ENCODE assay signal across 29 mouse cellular contexts in the genomic region with DNA sequence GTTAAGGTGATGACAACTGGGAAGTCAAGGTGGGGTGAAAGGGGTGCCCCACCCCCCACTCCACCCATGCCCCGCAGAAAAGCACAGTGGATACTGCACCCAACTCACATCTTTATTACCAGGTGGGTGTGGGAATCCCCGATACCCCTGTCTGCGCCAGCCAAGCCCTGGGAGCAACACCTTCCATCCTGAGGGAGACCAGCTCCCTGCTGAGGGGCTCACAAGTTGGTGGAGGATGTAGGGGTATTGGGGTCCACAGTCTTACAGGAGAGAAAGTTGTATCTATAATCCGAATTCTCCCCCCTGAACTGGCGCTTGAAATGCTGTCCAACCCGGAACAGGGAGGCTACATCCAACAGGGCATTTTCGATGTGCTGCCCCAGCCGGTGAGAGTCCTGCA. TPM values are rescaled to one million over a fixed set of nuclear protein-coding genes. Genes with fewer than 3 reads are reported as not detected.
"Had no signal": no experiment of that assay in that cellular context is flagged by ENCODE, and none has a peak within 500 bp of the region (broad histone marks: within the 10 kb centered on the region; RNA-seq: fewer than 3 reads in every experiment).

No protein-coding gene starts in this region.

- H3K4me3 ChIP-seq: heart, adult 2 months; heart, embryonic 12.5 days; hindbrain, embryonic 10.5 days; hindbrain, embryonic 12.5 days; intestine, embryonic 15.5 days; layer of hippocampus, adult 2 months; left cerebral cortex, adult 2 months; limb, embryonic 10.5 days; limb, embryonic 12.5 days; liver, embryonic 12.5 days had no signal

- H3K9ac ChIP-seq: heart, embryonic 12.5 days; hindbrain, embryonic 12.5 days; hindbrain, embryonic 14.5 days; intestine, embryonic 15.5 days; limb, embryonic 12.5 days; liver, embryonic 12.5 days had no signal

- H3K4me2 ChIP-seq: heart, embryonic 12.5 days; hindbrain, embryonic 12.5 days; hindbrain, embryonic 14.5 days; intestine, embryonic 15.5 days; limb, embryonic 12.5 days; liver, embryonic 12.5 days had no signal

- ATAC-seq: hindbrain, embryonic 16.5 days; inflammation-experienced regulatory T-cells, adult 6 months; intestine, embryonic 15.5 days; intestine, postnatal 0 days; liver, embryonic 12.5 days had no signal

- H3K36me3 ChIP-seq: intestine, embryonic 15.5 days; liver, embryonic 12.5 days had no signal

- H3K27ac ChIP-seq: heart, adult 2 months; hindbrain, embryonic 10.5 days; hindbrain, embryonic 12.5 days; hindbrain, embryonic 14.5 days; intestine, embryonic 15.5 days; layer of hippocampus, adult 2 months; left cerebral cortex, adult 2 months; limb, embryonic 10.5 days; limb, embryonic 12.5 days; liver, embryonic 12.5 days had no signal

- H3K27me3 ChIP-seq: heart, embryonic 12.5 days; hindbrain, embryonic 12.5 days; intestine, embryonic 15.5 days; limb, embryonic 12.5 days had no signal

- H3K9me3 ChIP-seq: heart, embryonic 12.5 days; hindbrain, embryonic 10.5 days; hindbrain, embryonic 12.5 days; intestine, embryonic 15.5 days; limb, embryonic 10.5 days; limb, embryonic 12.5 days; liver, embryonic 12.5 days had no signal

- H3K4me1 ChIP-seq: heart, embryonic 12.5 days; hindbrain, embryonic 12.5 days; intestine, embryonic 15.5 days; limb, embryonic 12.5 days had no signal

- DNase-seq: gastrocnemius, postnatal 14 days; heart, adult 2 months; heart, postnatal 10 days; heart, postnatal 4 days; kidney, adult 18-20 months; kidney, adult 8-10 months; kidney, postnatal 10 days; kidney, postnatal 25 days; kidney, postnatal 4 days had no signal

RNA-seq across cellular contexts. Expression of a gene that starts 15.4 kb away (rescaled TPM):
- total RNA-seq: granulocyte monocyte progenitor cell, adult 5-6 weeks had no signal

RNA-seq across cellular contexts. Expression of a gene that starts 16.3 kb away (rescaled TPM):
- total RNA-seq: gastrocnemius, adult 8-10 months; gastrocnemius, postnatal 14 days; gastrocnemius, postnatal 4 days; granulocyte monocyte progenitor cell, adult 5-6 weeks; heart, adult 2 months; heart, postnatal 10 days; heart, postnatal 25 days; heart, postnatal 4 days; liver, adult 2 months had no signal
- polyA plus RNA-seq: heart, embryonic 12.5 days; heart, embryonic 14.5 days; hindbrain, embryonic 12.5 days; hindbrain, embryonic 16.5 days; inflammation-experienced regulatory T-cells, adult 6 months; kidney, embryonic 14.5 days; liver, embryonic 12.5 days had no signal
